Mouse (Mus musculus): ENCODE data around the gene Pou6f1. TPM values are rescaled to one million over a fixed set of nuclear protein-coding genes. Genes with fewer than 3 reads are reported as not detected.

Gene Pou6f1
- total RNA-seq, 2 experiments from 2014 or later: 139 to 144 TPM

DNA sequence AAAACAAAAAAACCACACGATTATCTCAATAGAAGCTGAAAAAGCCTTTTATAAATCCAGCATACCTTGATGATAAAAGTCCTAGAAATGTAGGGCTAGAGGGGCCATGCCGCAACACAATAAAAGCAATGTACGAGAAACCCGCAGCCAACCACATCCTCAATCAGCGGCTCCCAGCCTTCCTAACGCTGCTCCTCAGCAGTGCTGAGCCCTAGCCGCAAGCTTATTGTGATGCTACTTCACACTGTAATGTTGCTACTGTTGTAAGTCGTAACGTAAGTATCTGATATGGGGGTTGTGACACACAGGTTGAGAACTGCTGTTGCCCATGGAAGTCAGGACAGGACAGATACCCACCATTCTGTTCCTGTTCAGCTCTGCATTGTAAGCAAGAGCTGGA lies 60.4 kb downstream of the Pou6f1 start:
- intact Hi-C loops (cut with DNase I): loop anchor here (2.0 kb wide), 1 partner anchor 73 kb away; no protein-coding TSS in a partner anchor

DNA sequence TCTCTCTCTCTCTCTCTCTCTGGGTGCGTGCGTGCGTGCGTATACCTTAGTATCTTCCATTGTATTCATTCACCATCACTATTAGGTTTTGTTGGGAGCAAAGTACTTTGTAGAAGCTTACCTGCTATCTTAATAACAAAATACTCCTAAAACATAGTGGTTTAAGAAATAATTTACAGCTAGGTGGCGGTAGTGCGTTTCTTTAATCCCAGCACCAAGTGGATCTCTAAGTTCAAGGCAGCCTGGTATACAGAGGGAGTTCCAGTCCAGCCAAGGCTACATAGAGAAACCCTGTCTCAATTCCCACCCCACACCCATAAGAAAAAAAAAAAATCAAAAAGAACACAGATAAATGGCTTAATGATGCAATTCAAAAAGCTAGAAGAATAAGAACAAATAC lies 61.9 kb downstream of the Pou6f1 start:
- Histone ChIP-seq H3K4me3 (no peak overlapping the region), H3K27ac (no peak overlapping the region)
- intact Hi-C loops (cut with DNase I): loop anchor here (2.0 kb wide), 1 partner anchor 75 kb away; no protein-coding TSS in a partner anchor
- no peak for DNase-seq (ENCODE audit: extremely low spot score in 1 of 2, low spot score in 2 of 2)
- peak; percentile 45 for TF ChIP-seq CTCF (IDR thresholded peaks at IDR 0.05)

More for the DNA sequence above, 60.4 kb downstream of the Pou6f1 start:
- Histone ChIP-seq H3K27ac (no peak overlapping the region), H3K4me3 (no peak overlapping the region)
- DNase-seq (ENCODE audit: extremely low spot score in 1 of 2, low spot score in 2 of 2): no peak
- TF ChIP-seq CTCF (IDR thresholded peaks at IDR 0.05): no peak

DNA sequence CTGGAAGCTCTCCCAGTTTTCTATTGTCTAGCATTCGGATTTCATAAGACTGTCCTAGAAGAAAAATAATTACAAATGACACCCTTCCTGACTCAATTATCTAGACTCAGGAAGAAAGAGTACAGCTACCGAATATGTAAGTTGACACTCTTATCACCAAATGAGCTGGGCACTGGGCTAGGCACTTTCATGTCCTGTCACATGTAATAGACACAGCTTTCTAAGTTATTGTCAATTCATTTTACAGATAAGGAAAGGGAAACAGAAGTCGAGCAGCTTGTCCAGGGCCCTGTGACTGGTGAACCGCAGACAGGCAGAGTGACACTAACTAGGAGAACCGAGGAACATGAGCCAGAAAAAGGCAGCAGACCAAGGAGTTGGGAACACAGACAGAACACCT lies 71.9 kb downstream of the Pou6f1 start:
- no peak overlapping the region for H3K4me3 ChIP-seq

DNA sequence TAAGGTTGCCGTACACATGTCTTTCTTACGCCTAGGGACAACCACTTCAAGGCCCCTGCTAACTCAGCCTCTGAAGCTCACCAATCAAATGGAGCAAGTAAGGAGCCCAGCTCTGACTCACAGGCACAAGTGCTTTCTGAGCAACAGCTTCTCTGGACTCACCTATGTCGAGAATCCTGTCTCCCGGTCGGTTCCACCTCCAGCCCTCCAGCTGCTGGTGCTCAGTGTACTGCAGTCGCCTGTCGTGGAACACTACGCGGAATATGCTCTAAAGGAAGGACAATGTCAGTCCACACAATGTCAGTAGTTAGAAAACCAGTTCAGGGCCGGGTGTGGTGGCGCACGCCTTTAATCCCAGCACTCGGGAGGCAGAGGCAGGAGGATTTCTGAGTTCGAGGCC lies 74.4 kb downstream of the Pou6f1 start:
- TF ChIP-seq CTCF (IDR thresholded peaks at IDR 0.05): no peak
- no peak overlapping the region for H3K4me3 ChIP-seq
- no peak for DNase-seq (ENCODE audit: extremely low spot score in 1 of 2, low spot score in 2 of 2)
- intact Hi-C loops (cut with DNase I): no loop called here
- H3K27ac ChIP-seq: no peak overlapping the region

More for the DNA sequence above, 71.9 kb downstream of the Pou6f1 start:
- no peak for DNase-seq (ENCODE audit: extremely low spot score in 1 of 2, low spot score in 2 of 2)
- intact Hi-C loops (cut with DNase I): no loop called here
- no peak overlapping the region for H3K27ac ChIP-seq
- no peak for TF ChIP-seq CTCF (IDR thresholded peaks at IDR 0.05)

Small RNA genes within 50 kb of the gene (microRNA-seq; reads per million reads assigned to microRNA genes)
- 0 to 0.24 reads per million in 2 experiments for gene Mir6961

Other genes with a start within 250 kb of the Pou6f1 start
- gene Methig1, start 246.8 kb downstream of the Pou6f1 start, total RNA-seq (2021): under 1 TPM in 1 of 2 experiments, not detected in 1; 0.68 TPM
- under 1 TPM; 0.59 to 0.89 TPM for gene Mettl7a2, start 246.8 kb downstream of the Pou6f1 start, total RNA-seq (2021)
- gene Higd1c, start 235.4 kb downstream of the Pou6f1 start, total RNA-seq (2021): not detected
- not detected for gene Gm5475, start 177.8 kb downstream of the Pou6f1 start, total RNA-seq (2021)
- 10 to 100 TPM; 60.0 to 70.8 TPM for gene Slc11a2, start 174.9 kb downstream of the Pou6f1 start, total RNA-seq (2021)
- 10 to 100 TPM; 59.6 to 62.1 TPM for gene Letmd1, start 131.0 kb downstream of the Pou6f1 start, total RNA-seq (2021)
- 10 to 100 TPM; 35.3 to 36.3 TPM for gene Csrnp2, start 104.5 kb downstream of the Pou6f1 start, total RNA-seq (2021)
- 10 to 100 TPM; 26.8 to 27.9 TPM for gene Tfcp2, start 48.0 kb downstream of the Pou6f1 start, total RNA-seq (2021)
- gene Dazap2, start 15.4 kb upstream of the Pou6f1 start, total RNA-seq (2021): 100 to 1,000 TPM; 108 to 109 TPM
- 1 to 10 TPM; 1.6 to 2.9 TPM for gene Smagp, start 37.0 kb upstream of the Pou6f1 start, total RNA-seq (2021)
- 1 to 10 TPM; 3.5 to 6.2 TPM for gene Bin2, start 69.6 kb upstream of the Pou6f1 start, total RNA-seq (2021)
- 1 to 10 TPM; 2.4 to 3.3 TPM for gene Cela1, start 87.9 kb upstream of the Pou6f1 start, total RNA-seq (2021)
- 1 to 10 TPM; 4.8 to 4.9 TPM for gene Galnt6, start 129.4 kb upstream of the Pou6f1 start, total RNA-seq (2021)
- 10 to 100 TPM; 78.4 to 79.0 TPM for gene Slc4a8, start 161.8 kb upstream of the Pou6f1 start, total RNA-seq (2021)